Mouse (Mus musculus): ENCODE measurements around the gene Pkd1.

DNA sequence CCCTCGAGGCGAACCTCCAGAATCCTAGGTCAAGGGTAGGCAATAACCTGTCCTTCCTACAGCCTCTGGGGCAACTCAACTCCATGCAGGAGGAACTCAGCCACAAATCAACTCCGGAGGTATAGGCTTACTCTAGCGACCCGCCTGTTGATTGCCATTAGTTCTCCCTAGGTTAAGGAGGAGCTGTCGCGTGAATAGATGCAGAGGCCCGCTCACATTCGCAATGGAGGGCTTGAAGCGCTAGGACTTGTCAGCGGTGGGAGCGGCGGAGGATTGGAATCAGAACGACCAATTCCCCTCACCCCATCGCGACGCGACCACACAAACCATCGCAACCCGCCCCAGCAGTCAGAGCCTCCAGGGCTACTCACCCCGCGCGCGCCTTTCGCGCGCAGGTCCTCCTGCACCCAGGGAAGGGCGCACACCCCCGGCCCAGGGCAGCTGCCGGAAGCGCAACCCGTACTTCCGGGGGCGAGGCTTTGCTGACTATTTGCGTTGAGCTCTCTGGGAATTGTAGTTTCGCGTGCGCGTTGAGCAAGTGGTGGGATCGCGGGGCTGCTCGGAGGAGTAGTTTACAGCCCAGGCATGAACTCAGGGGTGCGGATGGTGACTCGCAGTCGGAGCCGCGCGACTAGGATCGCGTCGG is 82.7 kb downstream of the Pkd1 start, which contains the start of the genes Tsc2 and Nthl1:
- TF ChIP-seq CTCF (IDR thresholded peaks at IDR 0.05; ENCODE audit: low read depth, low read length) = no peak
- TF ChIP-seq POLR2A (IDR thresholded peaks at IDR 0.05; ENCODE audit: borderline replicate concordance, low read depth, low read length) = peak; percentile 66; the same call in 1 of the 2 replicates
